Mouse (Mus musculus): ENCODE data around the gene Evi5. TPM values are rescaled to one million over a fixed set of nuclear protein-coding genes. Genes with fewer than 3 reads are reported as not detected.
"Not testable (repeated sequence)": the region's sequence is repeated elsewhere in the genome, so short reads cannot be mapped to it uniquely, and the experiment has no call there.

Evi5 gene
- polyA plus RNA-seq, 1 experiment from 2014 or later = 44.2 TPM

DNA sequence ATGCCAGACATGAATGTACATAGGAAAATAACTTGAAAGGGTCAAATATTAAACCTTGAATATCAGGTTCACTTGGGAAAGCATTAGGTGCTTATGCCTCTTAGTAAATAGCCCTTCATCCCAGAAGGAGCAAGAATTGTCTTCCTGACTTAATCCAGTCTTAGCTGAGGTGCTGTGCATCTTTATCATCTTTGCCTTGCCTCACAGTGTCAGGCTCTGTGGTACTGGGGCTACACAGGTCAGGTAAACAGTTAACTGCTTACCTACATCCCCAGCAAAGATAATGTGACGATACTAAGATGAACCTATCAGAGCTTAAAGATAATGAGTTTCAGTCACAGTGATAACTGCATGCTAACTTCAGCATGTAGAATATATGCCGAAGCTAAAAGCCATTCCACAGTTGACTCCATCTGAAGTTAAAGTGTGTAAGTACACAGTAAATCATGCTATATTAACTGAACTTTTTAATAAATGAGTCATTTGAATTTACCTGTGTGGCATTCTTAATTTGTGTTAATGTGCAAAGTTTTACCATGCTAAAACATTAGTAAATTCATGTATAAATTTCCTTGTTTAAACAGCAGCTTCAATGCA lies 33.7 kb upstream of the Evi5 start:
- Histone ChIP-seq H3K27ac (ENCODE audit: low read depth, low read length) (no peak overlapping the region), H3K4me2 (no peak overlapping the region), H3K9ac (ENCODE audit: low read length) (no peak overlapping the region), H3K4me3 (ENCODE audit: low read depth, low read length) (no peak overlapping the region), H3K36me3 (ENCODE audit: control insufficient read depth, insufficient read depth, low read length) (peaks cover 22% of the 10 kb centered on the region), H3K9me3 (ENCODE audit: control insufficient read depth, low read length) (no peaks in the 10 kb centered on the region), H3K4me1 (ENCODE audit: control insufficient read depth, insufficient read depth, low read length) (no peaks in the 10 kb centered on the region), H3K27me3 (ENCODE audit: control insufficient read depth, insufficient read depth, low read length) (no peaks in the 10 kb centered on the region)
- ATAC-seq (ENCODE audit: low FRiP score) (no peak), DNase-seq (ENCODE audit: low spot score, missing footprints) (no peak)
- 89% methylated on average over 2 of the region's 2 CpGs for WGBS

DNA sequence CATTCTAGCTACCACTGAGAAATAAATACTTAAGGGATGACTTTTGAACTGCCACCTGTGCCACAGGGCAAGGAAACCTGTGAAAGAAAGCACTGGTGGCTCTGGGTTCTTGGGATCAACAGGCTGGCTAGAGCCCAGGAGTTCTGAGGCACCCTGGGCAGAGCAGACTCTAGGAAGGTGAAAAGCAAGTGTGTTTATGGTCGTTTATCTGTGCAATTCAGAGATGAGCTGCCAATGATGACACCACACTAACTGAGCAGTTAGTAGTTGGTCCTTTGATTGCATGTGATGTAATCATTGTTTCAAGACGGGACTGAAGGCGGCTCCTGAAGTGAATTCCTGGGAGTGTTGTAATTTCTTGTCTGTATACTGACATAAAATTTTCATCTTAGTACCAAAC lies 29.4 kb upstream of the Evi5 start:
- WGBS = 87% methylated on average over 3 of the region's 3 CpGs

GRCm38 (mm10) chr5:107901014-107901615 lies 26.2 kb upstream of the Evi5 start:
- peaks cover 14% of the 10 kb centered on the region for H3K36me3 ChIP-seq (ENCODE audit: control insufficient read depth, insufficient read depth, low read length)
- H3K27ac ChIP-seq (ENCODE audit: low read depth, low read length) = peak overlapping the region; percentile 54; the same call in 1 of the 2 replicates
- peak overlapping the region; percentile 99 for H3K4me3 ChIP-seq (ENCODE audit: low read depth, low read length)
- H3K9ac ChIP-seq (ENCODE audit: low read length) = peak overlapping the region; percentile 99
- DNase-seq (ENCODE audit: low spot score, missing footprints) = no peak
- 2% methylated on average over 23 of the region's 23 CpGs for WGBS
- no peaks in the 10 kb centered on the region for H3K27me3 ChIP-seq (ENCODE audit: control insufficient read depth, insufficient read depth, low read length)
- peaks cover 7% of the 10 kb centered on the region; the same call in 1 of the 2 replicates for H3K4me1 ChIP-seq (ENCODE audit: control insufficient read depth, insufficient read depth, low read length)
- H3K4me2 ChIP-seq = peak overlapping the region; percentile 75
- no peaks in the 10 kb centered on the region for H3K9me3 ChIP-seq (ENCODE audit: control insufficient read depth, low read length)
- no peak; the same call in 1 of the 2 replicates for ATAC-seq (ENCODE audit: low FRiP score)

More for the DNA sequence above, 29.4 kb upstream of the Evi5 start:
- no peaks in the 10 kb centered on the region for H3K9me3 ChIP-seq (ENCODE audit: control insufficient read depth, low read length)
- no peak overlapping the region for H3K27ac ChIP-seq (ENCODE audit: low read depth, low read length)
- DNase-seq (ENCODE audit: low spot score, missing footprints) (no peak), ATAC-seq (ENCODE audit: low FRiP score) (no peak)
- peaks cover 24% of the 10 kb centered on the region for H3K36me3 ChIP-seq (ENCODE audit: control insufficient read depth, insufficient read depth, low read length)
- H3K9ac ChIP-seq (ENCODE audit: low read length) = no peak overlapping the region
- H3K27me3 ChIP-seq (ENCODE audit: control insufficient read depth, insufficient read depth, low read length) = no peaks in the 10 kb centered on the region
- no peak overlapping the region for H3K4me3 ChIP-seq (ENCODE audit: low read depth, low read length)
- H3K4me1 ChIP-seq (ENCODE audit: control insufficient read depth, insufficient read depth, low read length) = peaks cover 7% of the 10 kb centered on the region; the same call in 1 of the 2 replicates
- no peak overlapping the region for H3K4me2 ChIP-seq

DNA sequence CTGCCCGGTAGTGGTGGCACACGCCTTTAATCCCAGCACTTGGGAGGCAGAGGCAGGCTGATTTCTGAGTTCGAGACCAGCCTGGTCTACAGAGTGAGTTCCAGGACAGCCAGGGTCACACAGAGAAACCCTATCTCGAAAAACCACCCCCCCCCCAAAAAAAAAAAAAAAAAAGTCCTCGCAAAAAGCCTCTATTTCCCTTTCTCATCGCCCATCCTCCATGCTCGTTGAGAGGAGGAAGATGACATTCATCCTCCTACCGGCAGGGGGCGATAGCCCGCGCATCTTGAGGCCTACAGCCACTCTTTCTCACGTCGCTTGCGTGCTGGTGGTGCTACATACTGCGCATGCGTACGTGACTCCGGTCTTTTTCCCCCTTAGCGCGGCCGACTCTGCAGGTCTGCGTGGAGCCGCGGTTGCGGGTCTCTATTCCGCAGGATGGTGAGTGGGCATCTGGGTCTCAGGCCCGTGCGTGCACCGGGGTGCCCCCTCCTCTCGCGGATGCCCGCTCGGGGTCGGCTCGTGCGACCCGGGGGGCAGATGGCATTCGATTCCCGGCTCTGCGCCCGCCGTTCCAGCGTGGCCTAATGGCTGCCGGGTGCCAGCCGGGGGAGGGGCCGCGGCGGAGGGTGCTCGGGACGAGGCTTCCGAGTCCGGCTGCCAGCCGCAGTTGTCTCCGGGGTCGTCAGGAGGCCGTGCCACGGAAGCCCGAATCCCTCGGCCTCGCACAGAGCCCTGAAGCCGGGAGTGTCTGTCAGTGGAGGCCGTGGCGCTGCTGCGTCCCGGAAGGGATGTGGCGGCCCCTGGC lies 25.5 kb upstream of the Evi5 start, which contains the start of gene Rpl5:
Gene Rpl5 (plus strand): TSS at position 297 of the 808 bp plus-strand sequence.
- Histone ChIP-seq H3K9me3 (ENCODE audit: control insufficient read depth, low read length) (no peaks in the 10 kb centered on the region), H3K4me2 (peak within 1 kb of the TSS; percentile 75), H3K27ac (ENCODE audit: low read depth, low read length) (peak within 1 kb of the TSS; percentile 54), H3K4me1 (ENCODE audit: control insufficient read depth, insufficient read depth, low read length) (peaks cover 7% of the 10 kb centered on the region; the same call in 1 of the 2 replicates), H3K4me3 (ENCODE audit: low read depth, low read length) (peak within 1 kb of the TSS; percentile 99), H3K36me3 (ENCODE audit: control insufficient read depth, insufficient read depth, low read length) (peaks cover 10% of the 10 kb centered on the region; the same call in 1 of the 2 replicates), H3K9ac (ENCODE audit: low read length) (peak within 1 kb of the TSS; percentile 99), H3K27me3 (ENCODE audit: control insufficient read depth, insufficient read depth, low read length) (no peaks in the 10 kb centered on the region)
- DNase-seq (ENCODE audit: low spot score, missing footprints) (peak; percentile 99), ATAC-seq (ENCODE audit: low FRiP score) (peak; percentile 98)
- 4% methylated on average over 66 of the region's 66 CpGs for WGBS

- Histone ChIP-seq H3K27me3 (ENCODE audit: control insufficient read depth, insufficient read depth, low read length) (no peaks in the 10 kb centered on the region), H3K27ac (ENCODE audit: low read depth, low read length) (no peak overlapping the region), H3K4me2 (no peak overlapping the region), H3K9me3 (ENCODE audit: control insufficient read depth, low read length) (no peaks in the 10 kb centered on the region), H3K4me1 (ENCODE audit: control insufficient read depth, insufficient read depth, low read length) (no peaks in the 10 kb centered on the region), H3K9ac (ENCODE audit: low read length) (no peak overlapping the region), H3K36me3 (ENCODE audit: control insufficient read depth, insufficient read depth, low read length) (no peaks in the 10 kb centered on the region), H3K4me3 (ENCODE audit: low read depth, low read length) (no peak overlapping the region)
- no peak for ATAC-seq (ENCODE audit: low FRiP score)
- no peak for DNase-seq (ENCODE audit: low spot score, missing footprints)
- 71% methylated on average over 1 of the region's 1 CpGs for WGBS
Observed at GRCm38 (mm10) chr5:107896265-107896664, 21.4 kb upstream of the Evi5 start.

GRCm38 (mm10) chr5:107894676-107895075 lies 19.8 kb upstream of the Evi5 start:
- Histone ChIP-seq H3K9ac (ENCODE audit: low read length) (no peak overlapping the region), H3K9me3 (ENCODE audit: control insufficient read depth, low read length) (no peaks in the 10 kb centered on the region), H3K4me3 (ENCODE audit: low read depth, low read length) (no peak overlapping the region), H3K4me2 (no peak overlapping the region), H3K27me3 (ENCODE audit: control insufficient read depth, insufficient read depth, low read length) (no peaks in the 10 kb centered on the region), H3K36me3 (ENCODE audit: control insufficient read depth, insufficient read depth, low read length) (no peaks in the 10 kb centered on the region), H3K4me1 (ENCODE audit: control insufficient read depth, insufficient read depth, low read length) (no peaks in the 10 kb centered on the region), H3K27ac (ENCODE audit: low read depth, low read length) (no peak overlapping the region)
- ATAC-seq (ENCODE audit: low FRiP score) = no peak
- no peak for DNase-seq (ENCODE audit: low spot score, missing footprints)
- WGBS = 78% methylated on average over 7 of the region's 7 CpGs

GRCm38 (mm10) chr5:107891515-107891914 lies 16.6 kb upstream of the Evi5 start:
- not testable (repeated sequence) for H3K36me3 ChIP-seq (ENCODE audit: control insufficient read depth, insufficient read depth, low read length); H3K9ac ChIP-seq (ENCODE audit: low read length); H3K4me1 ChIP-seq (ENCODE audit: control insufficient read depth, insufficient read depth, low read length); H3K4me3 ChIP-seq (ENCODE audit: low read depth, low read length); H3K4me2 ChIP-seq; H3K9me3 ChIP-seq (ENCODE audit: control insufficient read depth, low read length); H3K27me3 ChIP-seq (ENCODE audit: control insufficient read depth, insufficient read depth, low read length); DNase-seq (ENCODE audit: low spot score, missing footprints); H3K27ac ChIP-seq (ENCODE audit: low read depth, low read length); ATAC-seq (ENCODE audit: low FRiP score)
- WGBS = no CpG with 5 or more reads among the region's 1 CpGs

DNA sequence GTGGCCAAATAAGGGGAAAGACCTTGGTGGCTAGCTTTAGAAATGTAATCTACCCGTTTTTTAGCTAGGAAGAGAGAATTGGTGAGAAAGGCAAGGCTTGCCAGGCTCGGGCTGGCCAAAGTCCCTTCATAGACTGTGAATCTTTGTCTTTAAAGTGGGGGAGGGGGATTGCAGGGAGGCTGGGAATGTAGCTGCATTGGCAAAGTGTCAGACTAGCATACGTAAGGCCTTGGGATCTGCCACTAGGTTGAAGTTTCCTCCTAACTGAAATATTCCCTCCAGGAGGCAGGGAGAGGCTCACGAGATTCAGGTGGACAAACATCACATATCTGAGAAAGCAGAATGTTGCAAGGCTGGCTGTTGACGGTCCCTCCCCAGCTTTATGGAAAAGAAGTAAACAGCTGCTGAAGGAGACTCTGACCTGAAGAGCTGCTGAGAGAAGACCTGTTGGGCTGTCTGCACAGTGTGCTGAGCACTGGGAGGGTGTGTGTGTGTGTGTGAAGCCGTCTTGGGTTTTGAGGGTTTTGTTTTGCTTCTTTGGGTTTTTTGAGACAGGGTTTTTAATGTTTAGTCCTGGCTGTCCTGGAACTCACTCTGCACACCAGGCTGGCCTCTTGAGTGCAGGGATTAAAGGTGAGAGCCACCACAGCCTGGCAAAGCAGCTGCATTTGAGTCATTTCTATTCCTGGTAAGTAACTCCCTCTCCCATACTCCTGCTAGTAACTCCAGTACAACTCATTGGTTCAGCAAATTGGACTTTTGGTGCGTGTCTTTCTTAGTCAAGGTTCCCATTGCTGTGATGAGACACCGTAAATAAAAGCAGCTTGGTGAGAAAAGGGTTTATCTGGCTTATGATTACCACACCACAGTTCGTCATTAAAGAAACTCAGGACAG lies 15.3 kb upstream of the Evi5 start:
- Histone ChIP-seq H3K4me3 (ENCODE audit: low read depth, low read length) (no peak overlapping the region), H3K4me1 (ENCODE audit: control insufficient read depth, insufficient read depth, low read length) (no peaks in the 10 kb centered on the region), H3K36me3 (ENCODE audit: control insufficient read depth, insufficient read depth, low read length) (no peaks in the 10 kb centered on the region), H3K9ac (ENCODE audit: low read length) (no peak overlapping the region), H3K9me3 (ENCODE audit: control insufficient read depth, low read length) (no peaks in the 10 kb centered on the region), H3K4me2 (no peak overlapping the region), H3K27me3 (ENCODE audit: control insufficient read depth, insufficient read depth, low read length) (no peaks in the 10 kb centered on the region), H3K27ac (ENCODE audit: low read depth, low read length) (no peak overlapping the region)
- WGBS = 71% methylated on average over 9 of the region's 9 CpGs
- no peak for DNase-seq (ENCODE audit: low spot score, missing footprints)
- no peak for ATAC-seq (ENCODE audit: low FRiP score)
